Mouse (Mus musculus) brain, adult 2 months (tissue): ENCODE results near the gene Rnf145.

Experiments used
- DNase-seq: peaks from one replicate; pipeline ENCODE4 v3.0.0; 2011; ENCODE audit warnings: low read depth, low spot score

The Rnf145 gene

DNA sequence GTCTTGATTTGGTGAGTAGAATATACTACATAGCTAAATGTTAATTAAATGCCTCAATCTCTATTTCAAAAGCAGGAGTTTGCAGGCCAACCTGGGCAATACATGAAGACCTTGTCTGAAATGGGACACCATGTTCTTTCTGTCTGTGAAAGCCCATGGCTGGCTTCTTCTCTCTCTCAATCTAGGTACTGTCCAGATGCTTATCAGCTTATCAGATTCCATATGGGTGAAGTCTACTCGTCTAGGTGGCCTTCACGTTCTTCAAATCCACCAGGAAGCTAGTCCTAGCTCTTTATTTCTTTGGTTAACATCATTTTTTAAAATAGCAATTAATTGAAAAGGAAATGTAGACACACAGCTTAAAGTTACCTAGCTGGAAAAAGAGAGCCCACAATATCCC lies 8.9 kb upstream of the Rnf145 start:
- DNase-seq, result no peak

DNA sequence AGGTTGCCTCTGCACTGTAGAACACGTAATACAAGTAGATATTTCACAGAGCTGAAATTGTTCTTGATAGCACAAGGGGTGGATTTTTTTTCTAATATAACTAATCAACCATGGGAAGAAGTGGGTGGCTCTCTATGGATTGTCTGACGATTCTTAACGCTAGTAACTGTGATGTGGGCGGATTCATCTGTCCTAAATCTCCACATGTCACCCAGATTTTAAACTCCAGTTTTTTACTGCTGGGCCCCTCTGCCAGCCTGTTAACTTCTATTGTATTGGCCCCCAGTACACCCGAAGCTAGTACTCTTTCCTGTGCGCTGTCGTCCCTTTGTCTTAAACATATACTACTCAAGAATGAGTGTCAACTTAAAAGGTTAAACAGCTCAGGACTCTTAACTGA lies 8.4 kb upstream of the Rnf145 start:
- peak; percentile 48 for DNase-seq

DNA sequence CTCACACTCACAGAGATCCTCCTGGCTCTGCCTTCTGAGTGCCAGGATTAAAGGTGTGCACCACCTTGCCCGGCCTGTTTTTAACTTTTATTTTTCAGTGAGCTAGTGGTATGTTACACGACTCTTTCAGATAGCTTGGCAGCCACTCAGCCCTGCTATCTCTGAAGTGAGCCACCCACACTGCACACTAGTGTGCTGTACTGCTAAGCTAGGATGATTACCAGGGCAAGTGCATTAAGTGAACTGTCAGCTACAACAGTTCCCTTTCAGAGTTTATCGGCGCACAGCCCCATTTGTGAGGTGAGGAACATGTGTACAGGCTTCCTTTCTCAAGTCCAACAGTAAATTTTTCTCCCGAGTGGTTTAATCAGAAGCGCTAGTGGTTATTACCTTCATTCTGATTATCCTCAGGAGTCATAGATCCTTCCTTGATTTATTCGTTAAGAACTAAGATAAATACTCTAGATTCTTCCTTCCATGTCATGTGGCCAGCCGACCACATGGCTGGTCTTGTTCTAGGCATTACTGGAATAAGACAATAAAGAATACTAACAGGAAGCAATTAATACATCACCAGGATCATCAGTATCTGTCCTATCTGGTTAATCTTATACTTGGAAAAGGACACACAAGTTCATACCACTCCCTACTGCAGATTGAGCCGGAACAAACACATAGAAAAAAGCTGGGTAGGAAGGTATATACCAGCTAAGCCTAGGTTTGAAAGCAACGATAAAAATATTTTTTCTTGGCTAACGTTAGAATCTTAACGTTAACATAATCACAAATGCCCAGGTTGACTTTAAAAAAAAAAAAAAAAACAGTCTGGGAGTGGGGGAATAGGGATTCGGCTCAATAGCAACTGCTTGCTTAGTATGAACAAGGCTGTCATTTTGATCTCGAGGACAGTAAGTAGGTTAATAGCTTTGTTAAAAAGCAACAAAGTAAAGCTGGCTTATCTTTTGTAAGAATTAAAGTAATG lies 6.4 kb upstream of the Rnf145 start:
- DNase-seq, result peak; percentile 59

- DNase-seq, result no peak
Observed at GRCm38 (mm10) chr11:44513026-44513422, 5.7 kb upstream of the Rnf145 start.

GRCm38 (mm10) chr11:44514666-44515065 lies 4.1 kb upstream of the Rnf145 start:
- DNase-seq, result no peak

GRCm38 (mm10) chr11:44516362-44516761 lies 2.4 kb upstream of the Rnf145 start:
- no peak for DNase-seq

GRCm38 (mm10) chr11:44517561-44518280 lies 1.0 kb upstream of the Rnf145 start:
- DNase-seq, result no peak

GRCm38 (mm10) chr11:44519096-44519949 lies 559 bp downstream of the Rnf145 start:
- DNase-seq, result peak; percentile 40

- peak; percentile 91 for DNase-seq
Observed at GRCm38 (mm10) chr11:44519950-44520761, 1.4 kb downstream of the Rnf145 start.

DNA sequence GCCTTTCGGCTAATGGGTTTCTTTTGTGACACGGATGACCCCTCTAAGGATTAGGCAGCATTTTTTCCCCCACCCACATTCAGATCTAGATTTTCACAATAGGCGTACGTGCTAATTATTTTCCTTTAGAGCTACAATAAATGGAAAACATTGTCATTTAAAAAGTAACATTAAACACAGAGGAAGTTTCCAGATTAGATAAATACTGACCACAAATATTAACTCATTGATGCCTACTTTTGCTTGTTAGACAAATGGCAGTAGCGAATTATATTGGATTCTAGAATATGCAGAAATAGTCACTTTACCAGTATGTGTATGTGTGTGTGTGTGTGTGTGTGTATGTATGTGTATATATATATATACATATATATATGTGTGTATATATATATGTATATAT lies 3.8 kb downstream of the Rnf145 start:
- DNase-seq, result no peak

DNA sequence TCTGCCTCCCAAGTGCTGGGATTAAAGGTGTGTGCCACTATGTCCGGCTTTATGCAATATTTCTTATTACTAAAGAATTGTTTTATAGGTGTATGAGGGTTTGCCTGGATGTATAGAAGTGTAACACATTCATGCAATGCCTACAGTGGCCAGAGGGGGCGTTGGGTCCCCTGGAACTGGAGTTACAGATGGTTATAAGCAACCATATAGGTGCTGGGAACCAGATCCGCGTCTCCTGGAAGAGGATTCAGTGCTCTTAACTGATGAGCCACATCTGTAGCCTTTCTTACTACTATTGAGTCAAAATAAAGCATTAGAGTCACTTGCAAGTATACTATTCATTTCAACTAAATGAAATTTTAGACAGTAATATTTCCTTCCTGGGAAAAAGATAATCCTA lies 7.0 kb downstream of the Rnf145 start:
- DNase-seq, result no peak

GRCm38 (mm10) chr11:44526654-44527263 lies 8.0 kb downstream of the Rnf145 start:
- DNase-seq, result no peak

DNA sequence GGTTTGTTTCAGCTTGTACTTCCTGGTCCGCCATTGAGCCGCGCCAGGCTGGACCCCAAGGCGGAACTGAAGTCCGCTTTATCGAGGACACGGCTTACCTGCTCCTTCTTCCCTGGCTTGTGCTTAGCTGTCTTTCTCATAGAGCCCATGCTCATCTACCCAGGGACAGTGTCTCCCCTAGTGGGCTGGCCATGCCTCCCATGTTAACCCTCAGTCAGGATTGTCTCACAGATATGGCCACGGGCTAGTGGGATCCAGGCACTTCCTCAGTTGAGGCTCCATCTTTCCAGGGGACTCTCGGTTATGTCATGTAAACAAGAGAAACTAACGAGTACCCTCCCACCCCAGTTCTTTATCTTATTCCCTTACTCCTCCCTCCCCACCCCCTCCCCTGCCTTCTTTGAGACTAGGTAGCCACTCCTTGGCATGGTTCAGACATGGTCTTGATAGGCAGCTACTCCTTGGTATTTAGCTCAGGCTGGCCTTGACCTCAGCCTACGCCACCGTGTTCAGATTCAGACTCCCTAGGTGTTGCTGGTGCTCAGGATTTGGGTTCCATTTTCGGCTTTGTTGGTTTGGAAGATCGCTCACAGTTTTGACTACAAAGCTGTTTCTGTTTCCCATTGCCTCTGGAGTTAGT lies 9.9 kb downstream of the Rnf145 start:
- no peak for DNase-seq

DNA sequence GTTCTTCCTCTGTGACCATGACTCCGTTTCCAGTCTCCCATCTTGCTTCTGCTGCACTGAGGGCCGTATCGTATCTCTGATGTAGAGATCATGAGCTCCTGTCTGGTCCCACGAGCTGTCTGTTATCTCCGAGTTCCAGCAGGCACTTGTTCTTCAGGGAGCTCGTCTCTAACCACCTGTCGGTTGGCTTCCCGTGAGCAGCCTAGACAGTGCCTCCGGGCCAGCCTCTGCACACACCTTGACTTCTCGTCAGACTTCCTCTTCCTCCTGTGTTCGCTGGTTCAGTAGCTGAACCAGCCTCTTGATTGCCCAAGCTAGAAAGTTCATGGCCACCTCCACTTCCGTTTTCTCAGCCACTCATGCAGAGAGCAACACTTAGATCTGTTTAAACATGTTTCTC lies 10.4 kb downstream of the Rnf145 start:
- DNase-seq, result no peak

DNA sequence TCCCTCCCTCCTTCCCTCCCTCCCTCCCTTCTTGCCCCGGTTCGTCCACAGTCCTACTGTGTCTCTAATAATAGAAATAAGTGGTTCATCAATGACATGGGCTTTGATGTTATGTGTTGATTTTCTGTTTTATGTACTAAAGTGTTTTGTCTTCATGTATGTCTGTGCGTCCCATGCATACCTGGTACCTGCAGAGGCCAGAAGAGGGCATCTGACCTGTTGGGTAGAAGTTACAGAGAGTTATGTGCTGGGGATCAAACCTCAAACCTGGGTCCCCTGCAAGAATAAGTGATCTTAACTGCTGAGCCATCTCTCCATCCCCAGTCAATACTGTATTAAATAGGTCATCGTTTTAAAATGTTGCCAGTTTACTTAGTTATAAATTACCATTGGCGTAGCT lies 11.0 kb downstream of the Rnf145 start:
- no peak for DNase-seq

- peak; percentile 71 for DNase-seq
Observed at GRCm38 (mm10) chr11:44530382-44530781, 11.6 kb downstream of the Rnf145 start.

DNA sequence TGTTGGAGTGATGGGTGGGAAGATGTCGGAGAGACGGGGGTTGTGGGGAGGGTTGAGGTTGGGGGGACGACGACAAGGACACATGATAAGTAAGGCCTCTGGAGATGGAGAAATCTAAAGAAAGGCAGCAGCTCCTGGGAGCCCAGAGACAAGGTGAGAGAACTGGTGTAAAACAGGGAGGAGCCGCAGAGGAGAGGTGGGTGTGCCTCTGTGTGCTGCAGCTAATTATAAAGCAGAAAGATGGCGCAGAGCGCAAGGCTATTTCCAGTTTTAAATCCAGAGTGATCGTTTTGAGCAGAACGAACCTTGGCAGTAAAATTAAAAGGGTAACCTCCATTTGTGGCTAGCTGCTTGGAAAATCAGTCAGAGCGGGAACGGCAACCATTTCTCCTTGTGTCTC lies 12.1 kb downstream of the Rnf145 start:
- peak; percentile 61 for DNase-seq

- no peak for DNase-seq
Observed at GRCm38 (mm10) chr11:44531617-44532016, 12.9 kb downstream of the Rnf145 start.

DNA sequence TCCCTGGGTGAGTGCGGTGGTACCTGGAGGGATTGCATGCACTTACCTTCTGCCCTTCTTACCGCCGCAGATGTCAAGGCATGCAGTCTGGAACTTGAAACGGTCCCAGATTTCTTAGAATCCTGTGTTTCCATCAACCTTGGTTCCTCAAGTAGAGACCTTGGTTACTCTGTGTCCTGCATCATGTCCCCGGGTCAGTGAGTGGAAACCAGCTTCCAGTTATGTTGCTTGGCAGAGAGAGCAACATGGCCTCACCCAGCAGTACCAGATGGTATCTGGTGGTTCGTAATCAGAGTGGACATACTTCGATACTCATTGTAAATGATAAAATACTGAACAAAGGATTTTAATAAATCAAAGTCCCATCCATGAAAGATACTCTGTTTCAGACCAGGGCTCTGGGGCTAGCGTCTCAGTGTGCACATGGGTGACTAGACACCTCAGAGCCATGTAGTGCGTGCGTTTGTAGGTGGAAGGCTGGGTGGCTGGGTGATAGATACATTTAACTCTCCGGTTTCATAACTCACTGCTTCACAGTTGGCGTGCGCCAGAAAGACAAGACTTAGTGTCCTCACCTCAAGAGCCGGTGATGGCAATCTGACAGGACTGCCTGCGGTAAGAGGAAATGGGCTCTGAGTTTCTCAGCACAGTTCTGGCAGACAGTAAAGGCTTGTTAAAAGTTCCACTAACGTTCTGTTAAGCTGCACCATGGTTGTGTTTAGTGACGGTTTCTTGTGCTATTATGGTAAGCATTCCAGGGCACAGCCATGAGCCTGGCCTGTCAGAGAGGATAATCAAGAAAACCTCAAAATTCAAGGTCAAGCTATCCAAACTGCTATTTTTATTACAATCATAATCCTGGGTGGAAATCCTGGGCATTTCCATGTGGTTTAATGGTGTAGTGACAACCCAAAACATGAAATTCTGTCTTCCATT lies 14.3 kb downstream of the Rnf145 start:
- DNase-seq, result peak; percentile 91
